Mouse (Mus musculus) myocyte (in vitro differentiated cells): ENCODE measurements around the gene Srgap2. TPM values are rescaled to one million over a fixed set of nuclear protein-coding genes. Genes with fewer than 3 reads are reported as not detected.

Experiments
- H3K27me3 ChIP-seq: one replicate; pipeline ENCODE4 v1.6.1; 2011; ENCODE audit not compliant: control insufficient read depth, insufficient read depth, insufficient read length
- H3K36me3 ChIP-seq: one replicate; pipeline ENCODE4 v1.6.1; 2011; ENCODE audit not compliant: control insufficient read depth, insufficient read depth
- H3K4me2 ChIP-seq: one replicate; pipeline ENCODE4 v1.6.1; 2011; ENCODE audit warnings: low read depth, control low read depth
- H3K4me3 ChIP-seq: one replicate; pipeline ENCODE4 v1.5.1; 2011; ENCODE audit warnings: mild to moderate bottlenecking, control low read depth, moderate library complexity
- H3K79me2 ChIP-seq: one replicate; pipeline ENCODE4 v1.6.1; 2011; ENCODE audit not compliant: control insufficient read depth, insufficient read depth
- H3ac ChIP-seq: one replicate; pipeline ENCODE4 v1.6.1; 2011; ENCODE audit not compliant: control insufficient read depth, insufficient read length
- CEBPB ChIP-seq: IDR thresholded peaks from 2 replicates; pipeline ENCODE4 v1.6.1; 2011; ENCODE audit warnings: mild to moderate bottlenecking, moderate library complexity; ENCODE audit not compliant: poor library complexity, insufficient read depth, severe bottlenecking
- E2F4 ChIP-seq: IDR thresholded peaks from one replicate; pipeline ENCODE4 v1.6.1; 2011; ENCODE audit warnings: mild to moderate bottlenecking, control low read depth, moderate library complexity; ENCODE audit not compliant: insufficient read depth
- MAX ChIP-seq: IDR thresholded peaks from one replicate; pipeline ENCODE4 v1.6.1; 2011; ENCODE audit warnings: low read depth, mild to moderate bottlenecking, control low read depth
- MYOD1 ChIP-seq, 3 experiments: IDR thresholded peaks; one replicate each; pipeline ENCODE4 v1.6.1; 2011; ENCODE audit warnings: control low read depth in 2 of 3, low read depth in 2 of 3, mild to moderate bottlenecking in 2 of 3, moderate library complexity in 1 of 3; ENCODE audit not compliant: insufficient read length in 2 of 3, control insufficient read depth in 1 of 3
- MYOG ChIP-seq, 3 experiments: IDR thresholded peaks; one replicate each; pipeline ENCODE4 v1.6.1; 2011; ENCODE audit warnings: control low read depth in 2 of 3, low read depth in 2 of 3, mild to moderate bottlenecking in 2 of 3; ENCODE audit not compliant: insufficient read length in 2 of 3, control insufficient read depth in 1 of 3, insufficient read depth in 1 of 3
- POLR2A ChIP-seq: IDR thresholded peaks from one replicate; pipeline ENCODE4 v1.6.1; 2011; ENCODE audit warnings: low read depth, mild to moderate bottlenecking, control low read depth, moderate library complexity; ENCODE audit not compliant: insufficient read length
- POLR2AphosphoS2 ChIP-seq: IDR thresholded peaks from one replicate; pipeline ENCODE4 v1.6.1; 2011; ENCODE audit warnings: low read depth, control low read depth; ENCODE audit not compliant: insufficient read length
- REST ChIP-seq: IDR thresholded peaks from one replicate; pipeline ENCODE4 v1.6.1; 2011; ENCODE audit warnings: mild to moderate bottlenecking, control low read depth, moderate library complexity; ENCODE audit not compliant: insufficient read depth, insufficient read length
- SRF ChIP-seq: IDR thresholded peaks from one replicate; pipeline ENCODE4 v1.6.1; 2011; ENCODE audit warnings: low read depth; ENCODE audit not compliant: control insufficient read depth, insufficient read length
- TCF12 ChIP-seq: IDR thresholded peaks from one replicate; pipeline ENCODE4 v1.6.1; 2011; ENCODE audit warnings: mild to moderate bottlenecking, control low read depth; ENCODE audit not compliant: poor library complexity, insufficient read depth, severe bottlenecking
- TCF3 ChIP-seq: IDR thresholded peaks from one replicate; pipeline ENCODE4 v1.6.1; 2011; ENCODE audit warnings: low read depth, control low read depth; ENCODE audit not compliant: insufficient read length
- USF1 ChIP-seq: IDR thresholded peaks from one replicate; pipeline ENCODE4 v1.6.1; 2011; ENCODE audit warnings: low read depth, mild to moderate bottlenecking, control low read depth, moderate library complexity
- polyA plus RNA-seq: library from polyadenylated mRNA; unstranded; fragments of >200 nt; fragmentation: generic; extraction: Trizol; gene quantifications from one replicate; pipeline ENCODE4 v1.2.1, GENCODE M21; 2012; ENCODE audit warnings: missing spikeins

The Srgap2 gene
- polyA plus RNA-seq, 1 experiment, result 19.1 TPM

GRCm38 (mm10) chr1:131420660-131421059 is 106.5 kb downstream of the Srgap2 start:
- H3K4me3 ChIP-seq, result no peak overlapping the region
- peak overlapping the region; percentile 20 for H3K4me2 ChIP-seq
- peaks cover 23% of the 10 kb centered on the region for H3K79me2 ChIP-seq
- TF ChIP-seq CEBPB (no peak), MYOD1 (IDR thresholded peaks at IDR 0.05; ENCODE audit: control insufficient read depth in 1 of 3, insufficient read length in 2 of 3, low read depth in 2 of 3) (no peak), TCF12 (no peak), E2F4 (no peak)
- H3K36me3 ChIP-seq, result no peaks in the 10 kb centered on the region
- no peak overlapping the region for H3ac ChIP-seq
- no peaks in the 10 kb centered on the region for H3K27me3 ChIP-seq

DNA sequence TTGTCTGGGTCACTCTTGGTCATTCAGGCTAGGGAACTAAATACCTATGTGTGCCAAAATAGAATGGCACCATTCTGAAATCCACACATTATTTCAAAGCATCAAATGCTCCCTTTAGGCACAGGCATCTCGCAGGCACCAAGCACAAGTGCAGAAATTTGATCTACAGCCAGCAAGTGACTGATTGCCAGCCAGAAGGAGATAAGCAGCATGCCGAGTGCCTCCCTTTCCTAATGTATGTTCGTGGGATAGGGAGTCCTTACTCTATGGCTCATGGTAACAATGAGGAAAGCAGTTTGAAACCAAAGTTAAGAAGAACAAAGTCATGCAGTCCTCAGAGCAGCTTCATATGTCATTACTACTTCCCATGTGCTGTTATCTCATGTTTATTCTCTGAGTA is 107.8 kb downstream of the Srgap2 start:
- H3K4me3 ChIP-seq, result no peak overlapping the region
- H3K36me3 ChIP-seq, result no peaks in the 10 kb centered on the region
- TF ChIP-seq MYOG (IDR thresholded peaks at IDR 0.05; ENCODE audit: control insufficient read depth in 1 of 3, insufficient read depth in 1 of 3, insufficient read length in 2 of 3, low read depth in 2 of 3), result peak in 1 of 3 experiments; percentile 23
- peak in 1 of 3 experiments; percentile 9 for TF ChIP-seq MYOD1 (IDR thresholded peaks at IDR 0.05; ENCODE audit: control insufficient read depth in 1 of 3, insufficient read length in 2 of 3, low read depth in 2 of 3)
- TF ChIP-seq POLR2AphosphoS2, result no peak
- TF ChIP-seq SRF, result no peak
- no peak for TF ChIP-seq TCF3
- no peak for TF ChIP-seq TCF12
- no peak for TF ChIP-seq POLR2A
- TF ChIP-seq REST, result no peak
- TF ChIP-seq USF1, result no peak
- no peak for TF ChIP-seq CEBPB
- TF ChIP-seq MAX, result no peak
- TF ChIP-seq E2F4, result no peak
- no peak overlapping the region for H3K4me2 ChIP-seq
- no peaks in the 10 kb centered on the region for H3K27me3 ChIP-seq
- peaks cover 9% of the 10 kb centered on the region for H3K79me2 ChIP-seq
- H3ac ChIP-seq, result no peak overlapping the region

- TF ChIP-seq MAX, result no peak
- TF ChIP-seq POLR2A, result no peak
- no peak for TF ChIP-seq TCF3
- TF ChIP-seq MYOG (IDR thresholded peaks at IDR 0.05; ENCODE audit: control insufficient read depth in 1 of 3, insufficient read depth in 1 of 3, insufficient read length in 2 of 3, low read depth in 2 of 3), result no peak
- no peak for TF ChIP-seq TCF12
- no peak for TF ChIP-seq REST
- TF ChIP-seq SRF, result no peak
- TF ChIP-seq MYOD1 (IDR thresholded peaks at IDR 0.05; ENCODE audit: control insufficient read depth in 1 of 3, insufficient read length in 2 of 3, low read depth in 2 of 3), result no peak
- no peak for TF ChIP-seq POLR2AphosphoS2
- TF ChIP-seq E2F4, result no peak
- TF ChIP-seq CEBPB, result no peak
- no peak for TF ChIP-seq USF1
- Histone ChIP-seq H3ac (no peak overlapping the region), H3K4me3 (no peak overlapping the region), H3K4me2 (no peak overlapping the region), H3K79me2 (peaks cover 7% of the 10 kb centered on the region), H3K36me3 (no peaks in the 10 kb centered on the region), H3K27me3 (no peaks in the 10 kb centered on the region)
Observed at GRCm38 (mm10) chr1:131417821-131418660, 109.1 kb downstream of the Srgap2 start.

- no peak overlapping the region for H3K4me3 ChIP-seq
- peaks cover 7% of the 10 kb centered on the region for H3K79me2 ChIP-seq
- TF ChIP-seq POLR2AphosphoS2, result no peak
- no peak overlapping the region for H3K4me2 ChIP-seq
- no peaks in the 10 kb centered on the region for H3K27me3 ChIP-seq
- no peak overlapping the region for H3ac ChIP-seq
- H3K36me3 ChIP-seq, result no peaks in the 10 kb centered on the region
Observed at GRCm38 (mm10) chr1:131417059-131417750, 109.9 kb downstream of the Srgap2 start.

DNA sequence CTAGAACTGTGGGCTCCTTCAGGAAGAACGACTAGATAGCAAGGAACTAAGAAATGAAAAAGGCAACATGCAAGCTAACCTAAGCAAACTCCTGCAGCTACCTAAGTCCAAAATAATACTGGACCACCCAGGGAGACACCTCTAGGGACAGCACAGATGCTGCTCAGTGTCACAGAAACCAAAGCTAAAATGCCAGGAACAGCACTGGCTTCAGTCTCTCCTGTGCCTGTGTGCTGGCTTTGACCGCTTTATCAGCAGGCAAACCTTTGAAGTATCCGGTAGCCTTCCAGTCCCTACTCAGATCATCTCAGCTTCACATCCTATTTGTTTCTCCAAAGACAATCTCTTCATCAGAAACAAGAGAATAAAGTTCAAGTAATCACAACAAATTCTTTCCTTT is 123.6 kb downstream of the Srgap2 start:
- no peaks in the 10 kb centered on the region for H3K36me3 ChIP-seq
- no peaks in the 10 kb centered on the region for H3K27me3 ChIP-seq
- TF ChIP-seq POLR2A, result no peak
- TF ChIP-seq POLR2AphosphoS2, result no peak
- TF ChIP-seq TCF12, result no peak
- no peak for TF ChIP-seq CEBPB
- no peak for TF ChIP-seq SRF
- no peak for TF ChIP-seq MAX
- TF ChIP-seq REST, result no peak
- TF ChIP-seq E2F4, result no peak
- TF ChIP-seq TCF3, result no peak
- H3K4me2 ChIP-seq, result no peak overlapping the region
- H3ac ChIP-seq, result no peak overlapping the region
- no peaks in the 10 kb centered on the region for H3K79me2 ChIP-seq
- no peak overlapping the region for H3K4me3 ChIP-seq
